Mouse (Mus musculus) heart, adult 11 months (tissue): ENCODE results near the gene Osbpl10.

ENCODE experiments used
- DNase-seq: peaks from one replicate; pipeline ENCODE4 v3.0.0; 2022

Osbpl10 gene

GRCm38 (mm10) chr9:115096481-115096880 lies 118.1 kb downstream of the Osbpl10 start:
- peak; percentile 93 for DNase-seq

DNA sequence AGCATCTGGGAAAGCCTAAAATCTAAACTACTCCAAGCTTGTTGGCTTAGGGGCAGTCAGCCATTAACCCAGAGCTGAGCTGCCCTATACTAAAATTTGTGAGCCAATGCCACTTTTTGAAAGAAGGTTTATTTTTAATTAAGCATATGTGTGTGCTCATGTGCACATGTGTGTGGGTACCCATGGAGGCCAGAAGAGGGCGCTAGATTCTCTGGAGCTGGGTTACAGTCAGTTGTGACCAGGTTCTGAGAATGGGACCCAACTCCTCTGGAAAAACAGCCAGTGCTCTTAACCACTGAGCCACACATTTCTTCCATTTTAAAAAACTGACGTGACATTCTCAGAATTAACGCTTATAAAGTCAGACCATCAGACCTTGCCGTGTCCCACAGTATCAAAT lies 119.0 kb downstream of the Osbpl10 start:
- DNase-seq, result no peak

DNA sequence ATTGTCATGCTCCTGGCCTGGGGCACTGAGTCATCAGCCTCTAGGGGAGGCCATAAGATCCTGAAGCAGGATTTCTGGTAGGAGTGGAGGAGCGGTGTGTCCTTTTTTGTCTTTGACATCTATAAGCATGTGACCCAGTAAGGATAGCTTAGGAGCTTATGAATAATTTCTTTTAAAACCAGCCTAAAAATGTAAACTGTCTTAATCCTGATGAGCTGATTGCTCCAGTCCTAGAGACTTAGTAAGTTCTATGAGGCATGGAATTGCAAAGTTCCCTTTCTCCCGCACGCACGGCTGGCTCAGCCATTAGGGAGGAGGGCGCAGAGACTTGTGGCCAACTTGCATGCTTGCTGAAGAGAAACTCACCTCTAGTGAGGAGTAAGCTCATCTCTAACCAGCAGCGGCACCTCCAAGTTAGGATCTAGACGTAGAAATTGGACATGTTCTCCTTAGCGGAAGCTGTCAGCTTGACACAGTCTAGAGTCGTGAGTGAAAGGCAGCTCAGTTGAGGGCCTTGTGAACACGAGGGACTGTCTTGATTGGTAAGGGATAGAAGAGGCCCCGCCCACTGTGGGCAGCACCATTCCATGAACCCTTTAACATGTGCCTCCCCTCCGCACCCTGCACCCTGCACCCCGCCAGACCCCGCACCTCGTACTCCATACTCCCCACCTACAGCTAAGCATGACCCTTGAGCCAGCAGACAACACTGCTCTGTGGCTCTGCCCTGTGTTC lies 122.0 kb downstream of the Osbpl10 start:
- no peak for DNase-seq

DNA sequence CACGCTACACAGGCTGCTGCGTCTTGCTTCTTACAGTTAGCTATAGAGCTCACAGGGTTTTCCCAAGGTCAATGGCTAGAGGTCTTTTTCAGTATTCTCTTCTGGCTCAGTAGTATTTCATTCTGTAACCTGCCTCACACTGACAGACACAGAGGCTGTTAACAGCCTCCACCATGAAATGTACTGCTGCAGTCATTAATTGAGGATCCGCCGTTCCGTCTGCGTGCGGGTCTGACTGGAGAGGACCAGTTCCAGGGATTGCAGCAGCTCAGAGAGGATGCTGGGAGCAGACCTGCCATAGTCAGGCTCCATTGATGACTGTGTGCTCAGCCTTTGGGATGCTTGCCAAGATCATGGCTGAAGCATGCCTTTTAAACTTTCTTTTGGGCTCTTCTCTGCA lies 129.1 kb downstream of the Osbpl10 start:
- DNase-seq, result no peak

DNA sequence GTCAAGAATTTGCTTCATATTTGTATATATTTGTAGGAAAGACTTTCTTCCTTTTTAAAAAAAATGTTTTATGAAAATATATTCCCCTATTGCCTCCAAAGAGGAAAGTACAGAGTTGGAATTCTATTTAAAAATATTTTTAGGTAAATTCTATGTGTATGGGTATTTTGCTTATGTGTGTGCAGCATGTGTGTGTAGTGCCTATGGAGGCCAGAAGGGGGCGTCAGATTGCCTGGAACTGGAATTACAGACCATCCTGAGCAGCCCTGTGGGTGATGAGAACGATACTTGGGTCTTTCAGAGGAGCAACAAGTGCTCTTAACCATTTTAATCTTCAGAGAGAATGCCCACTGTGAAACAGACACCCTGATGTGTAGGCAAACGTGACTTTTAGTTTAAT lies 132.3 kb downstream of the Osbpl10 start:
- DNase-seq, result no peak

- DNase-seq, result no peak
Observed at GRCm38 (mm10) chr9:115117314-115117713, 138.9 kb downstream of the Osbpl10 start.

DNA sequence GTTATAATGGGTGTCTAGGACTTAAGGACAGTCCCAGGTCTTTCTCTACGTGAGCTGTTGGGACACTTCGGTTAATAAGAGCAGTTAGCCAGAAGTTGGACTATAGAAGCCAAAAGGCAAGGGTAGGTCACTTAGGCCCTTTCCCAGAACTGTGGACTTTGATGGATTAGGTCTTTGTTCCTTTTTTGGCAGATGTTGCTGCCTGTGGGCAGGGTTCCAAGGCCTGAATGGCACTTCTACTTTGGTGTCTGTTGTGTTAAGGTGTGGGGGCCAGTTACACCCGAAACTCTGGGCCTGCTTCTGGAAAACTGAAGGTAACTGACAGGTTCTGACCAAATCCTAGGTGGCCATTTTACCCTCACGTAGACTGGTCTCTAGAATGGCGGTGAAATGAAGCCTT lies 141.9 kb downstream of the Osbpl10 start:
- no peak for DNase-seq

DNA sequence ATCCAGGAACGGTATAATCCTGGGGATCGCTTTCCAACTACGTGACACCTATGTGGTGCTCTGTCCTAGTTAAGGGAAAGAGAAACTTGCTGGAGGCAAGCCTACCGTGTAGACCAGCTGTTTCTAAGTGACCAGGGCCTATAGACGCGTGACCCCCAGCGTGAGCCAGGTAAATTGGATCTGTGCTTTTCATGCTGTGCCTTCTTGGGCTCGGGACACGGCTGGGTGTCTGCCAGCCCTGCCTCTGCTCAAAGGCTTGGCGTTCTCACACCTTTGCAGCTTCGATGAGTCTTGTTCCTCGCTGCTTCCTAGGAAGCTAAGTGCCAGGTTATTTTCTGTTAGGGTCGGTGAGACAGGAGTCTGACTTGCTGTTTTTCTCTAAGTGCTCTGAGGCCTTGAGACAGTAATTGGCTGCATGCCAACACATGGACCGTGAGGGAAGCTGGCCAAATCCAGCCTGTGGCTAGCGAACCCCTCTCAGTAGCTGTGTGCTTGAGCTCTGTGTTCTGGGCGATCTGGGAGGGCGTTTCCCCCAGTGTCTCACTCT lies 142.4 kb downstream of the Osbpl10 start:
- no peak for DNase-seq

DNA sequence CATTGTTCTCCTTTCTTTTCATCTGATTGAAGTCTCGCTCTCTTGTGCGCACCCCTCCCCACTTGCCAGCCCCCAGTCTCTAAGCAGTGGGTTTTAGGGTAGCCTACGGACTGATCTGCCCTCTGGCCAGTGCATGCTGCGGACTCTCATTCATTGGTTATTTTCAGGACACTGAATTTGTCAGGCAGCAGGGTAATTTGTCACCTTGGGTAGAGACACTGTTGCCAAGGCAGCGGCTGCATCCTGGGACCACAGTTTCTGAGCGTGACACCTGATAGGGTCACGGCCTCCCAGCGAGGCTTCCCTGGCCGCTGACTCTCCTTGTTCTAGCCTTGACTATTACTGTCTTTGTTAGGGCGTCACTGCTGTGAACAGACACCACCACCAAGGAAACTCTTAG lies 149.0 kb downstream of the Osbpl10 start:
- no peak for DNase-seq

- DNase-seq, result no peak
Observed at GRCm38 (mm10) chr9:115133926-115134325, 155.6 kb downstream of the Osbpl10 start.

- no peak for DNase-seq
Observed at GRCm38 (mm10) chr9:115134736-115135135, 156.4 kb downstream of the Osbpl10 start.

- DNase-seq, result no peak
Observed at GRCm38 (mm10) chr9:115135352-115135751, 157.0 kb downstream of the Osbpl10 start.

- no peak for DNase-seq
Observed at GRCm38 (mm10) chr9:115137858-115138257, 159.5 kb downstream of the Osbpl10 start.

DNA sequence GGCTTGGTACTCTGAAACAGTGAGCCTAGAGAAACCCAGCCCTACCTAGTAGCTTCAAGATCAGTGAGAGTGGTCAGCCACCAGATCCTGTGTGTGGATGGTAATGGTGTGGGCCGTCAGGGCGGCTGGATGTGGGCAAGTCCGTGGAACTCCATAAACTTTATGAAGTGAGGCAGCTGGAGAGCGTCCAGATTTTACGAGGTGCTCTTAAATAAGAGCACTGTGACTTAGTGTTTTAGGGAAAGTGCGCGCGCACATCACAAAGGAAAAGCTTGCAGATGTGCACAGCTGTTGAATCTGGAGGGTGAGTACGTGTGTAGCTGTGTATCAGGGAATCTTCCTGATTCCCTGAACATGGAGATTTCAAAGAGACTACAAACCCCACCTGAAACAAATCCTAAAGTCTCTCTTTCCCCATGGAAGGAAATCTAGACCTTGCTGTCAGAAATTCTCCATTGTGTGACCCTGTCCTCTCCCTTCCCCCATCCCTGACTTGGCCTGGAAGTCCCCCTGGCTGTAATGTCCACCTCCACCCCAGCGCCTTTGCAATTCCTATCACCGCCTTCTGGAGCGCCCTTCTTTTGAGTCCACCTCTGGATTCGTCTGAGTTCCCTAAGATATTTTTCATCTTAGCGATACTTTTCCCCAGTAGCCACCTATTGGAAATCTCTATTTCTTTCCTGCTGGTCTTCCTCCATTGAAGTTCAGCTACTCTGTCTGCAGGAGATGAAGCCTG lies 161.4 kb downstream of the Osbpl10 start:
- DNase-seq, result no peak

GRCm38 (mm10) chr9:115147141-115147540 lies 168.8 kb downstream of the Osbpl10 start:
- no peak for DNase-seq

DNA sequence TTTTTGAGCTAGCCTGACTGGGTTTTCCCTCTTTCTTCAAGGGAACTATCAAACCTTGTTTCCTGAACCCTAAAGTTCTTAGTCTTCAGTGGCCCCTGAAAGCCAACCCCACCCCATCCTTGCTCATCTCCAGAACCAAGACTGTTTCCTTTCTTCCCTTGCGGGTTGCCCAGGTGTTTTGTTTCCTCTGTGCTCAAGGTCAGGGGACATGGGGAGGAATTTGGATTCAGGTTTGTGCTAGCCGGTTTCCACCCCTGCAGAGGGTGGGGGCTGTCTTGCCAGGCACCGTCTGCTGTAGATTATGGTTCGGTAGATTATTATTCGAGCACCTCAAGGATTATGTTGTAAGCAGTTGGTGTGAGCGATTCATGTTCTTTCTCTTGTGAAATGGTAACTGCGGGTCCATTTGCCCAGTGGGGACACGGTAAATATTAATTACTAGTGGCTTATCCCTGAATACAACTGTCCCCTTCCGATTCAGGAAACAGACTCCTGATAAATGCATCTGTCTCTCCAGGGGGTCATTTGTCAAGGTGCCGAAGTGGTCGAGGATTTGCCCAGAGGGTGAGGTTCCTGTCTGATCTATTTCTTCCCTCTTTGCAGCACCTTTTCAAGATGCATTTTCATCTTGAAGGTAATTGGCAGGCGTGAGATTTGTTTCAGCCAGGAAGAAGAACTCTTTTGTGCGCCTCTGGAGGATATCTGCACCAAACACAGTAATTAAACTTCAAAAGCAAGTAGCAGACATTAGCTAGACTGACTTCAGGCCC lies 169.4 kb downstream of the Osbpl10 start:
- DNase-seq, result no peak

GRCm38 (mm10) chr9:115149011-115149756 lies 170.8 kb downstream of the Osbpl10 start:
- DNase-seq, result no peak

DNA sequence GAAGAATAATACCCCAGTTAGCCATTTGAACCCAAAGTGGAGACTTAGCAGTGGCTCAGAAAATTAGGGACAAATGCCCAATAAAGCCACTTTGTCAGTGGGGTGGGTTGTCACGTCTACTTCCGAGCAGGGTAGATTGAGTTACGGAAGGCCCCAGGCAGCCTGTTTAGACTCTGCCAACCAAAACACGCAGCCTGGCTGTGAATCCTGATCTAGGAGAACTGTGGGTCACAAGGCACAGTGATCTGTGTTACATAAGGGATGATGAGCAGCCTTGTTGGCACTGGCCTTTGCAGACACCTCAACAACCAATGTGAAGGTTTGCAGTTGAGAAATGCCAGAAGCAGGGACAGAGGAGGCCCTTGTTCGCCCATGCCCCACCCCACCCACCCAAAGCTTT lies 183.2 kb downstream of the Osbpl10 start:
- DNase-seq, result peak; percentile 97

DNA sequence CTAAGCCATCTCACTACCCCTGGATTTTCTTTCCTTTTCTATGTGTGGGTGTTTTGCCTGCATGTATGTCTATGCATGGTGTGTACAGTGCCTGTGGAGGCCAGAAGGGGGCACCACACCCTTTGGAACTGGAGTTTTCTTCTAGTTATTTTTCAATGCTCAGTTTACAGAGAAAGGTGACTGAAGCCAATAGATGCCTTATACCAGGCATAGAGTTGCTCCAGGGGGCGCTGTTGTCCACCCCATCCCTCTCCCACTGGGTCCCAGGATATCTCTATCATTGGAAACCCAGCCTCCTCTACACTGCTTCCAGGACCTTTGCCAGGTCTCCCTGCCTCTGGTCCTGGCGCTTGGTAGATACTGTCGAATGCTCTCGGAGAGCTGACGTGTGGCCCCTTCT lies 184.7 kb downstream of the Osbpl10 start:
- peak; percentile 96 for DNase-seq

- no peak for DNase-seq
Observed at GRCm38 (mm10) chr9:115163693-115164092, 185.3 kb downstream of the Osbpl10 start.

DNA sequence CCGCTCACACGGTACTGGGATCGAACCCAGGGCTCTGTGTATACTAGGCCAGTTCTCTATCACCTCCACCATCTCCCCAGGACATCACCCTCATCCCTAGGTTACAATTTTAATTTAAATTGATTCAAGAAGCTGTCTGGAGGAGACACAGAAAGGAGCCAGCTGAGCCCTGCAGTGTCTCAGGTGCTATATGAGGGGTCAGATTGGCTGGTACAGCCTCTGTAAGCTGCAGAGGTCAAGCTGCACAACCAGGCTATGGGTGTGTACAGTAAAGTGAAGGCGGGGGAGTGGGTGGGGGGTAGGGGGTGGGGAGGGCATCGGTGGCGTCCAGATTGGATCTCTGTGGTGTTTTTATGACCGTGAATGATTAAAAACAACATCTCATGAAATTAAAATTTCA lies 186.0 kb downstream of the Osbpl10 start:
- DNase-seq, result no peak

DNA sequence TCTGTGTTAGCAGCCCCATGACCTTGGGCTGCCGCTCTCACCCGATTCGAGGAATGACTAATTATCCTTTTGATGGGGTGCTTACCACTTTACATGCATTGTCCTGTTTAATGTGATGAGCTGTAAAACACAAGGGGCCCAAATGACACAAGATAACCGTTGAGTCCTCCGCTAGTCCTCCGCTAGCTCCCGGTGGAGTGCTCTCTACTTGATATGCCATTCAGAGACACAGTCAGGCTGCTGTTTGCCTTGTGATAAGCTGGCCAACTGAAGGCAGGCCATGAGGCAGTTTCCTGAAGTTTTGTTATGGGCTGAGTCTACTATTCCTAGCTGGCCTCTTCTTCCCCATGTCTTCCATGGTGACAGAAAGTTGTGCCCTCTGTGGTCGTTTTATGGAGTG lies 187.6 kb downstream of the Osbpl10 start:
- DNase-seq, result no peak

DNA sequence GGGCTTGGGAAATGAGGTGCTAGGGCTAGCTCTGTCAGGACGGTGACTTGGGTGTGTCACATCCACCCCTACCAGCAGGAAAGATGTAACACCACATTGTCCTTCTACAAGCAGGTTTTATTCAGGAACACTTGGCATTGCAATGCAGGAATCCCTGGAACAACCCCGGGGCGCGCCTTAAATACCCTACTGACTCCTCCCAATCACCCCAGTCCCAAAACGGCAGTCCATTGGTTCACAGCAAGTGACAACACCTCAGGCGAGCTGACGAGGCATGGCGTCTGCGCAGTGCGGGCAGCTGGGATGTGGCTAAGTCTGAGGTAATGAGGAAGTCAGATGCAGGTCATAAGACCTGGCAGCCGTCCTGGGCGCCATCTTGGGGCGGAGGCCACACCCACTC lies 191.2 kb downstream of the Osbpl10 start:
- DNase-seq, result no peak
